ENCODE assay signal across 10 mouse cellular contexts in the genomic region with DNA sequence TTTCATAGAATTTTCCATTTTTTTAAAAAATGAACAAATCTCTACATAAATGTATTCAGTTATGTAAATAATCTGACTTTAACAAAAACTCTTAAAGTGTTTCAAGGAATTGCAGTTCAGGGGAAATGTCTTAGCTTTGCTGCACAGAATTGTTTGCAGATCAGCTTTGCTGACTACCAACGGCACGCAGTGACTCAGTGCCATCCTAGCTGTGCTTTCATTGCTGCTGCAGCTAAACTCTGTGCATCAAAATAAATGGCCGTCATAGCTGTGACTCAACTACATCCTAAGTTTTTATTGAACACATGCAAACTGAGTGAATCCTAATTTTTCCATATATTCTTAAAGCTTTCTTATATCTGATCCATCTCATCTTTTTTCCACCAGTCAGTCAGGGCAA.
"Had no signal": no experiment of that assay in that cellular context is flagged by ENCODE, and none has a peak within 500 bp of the region (broad histone marks: within the 10 kb centered on the region; RNA-seq: fewer than 3 reads in every experiment).

No protein-coding gene starts in this region.

- DNase-seq: lung, adult 18-20 months; lung, embryonic 14.5 days; lung, postnatal 10 days; lung, postnatal 4 days; midbrain, embryonic 14.5 days; retina, postnatal 1 day; spleen, adult 18-20 months; thymus, adult 2 months; thymus, postnatal 25 days; thymus, postnatal 4 days had no signal
